11 mouse cellular contexts compared by ENCODE assay signal in genomic region chr11:45959598-45959997, GRCm38 (mm10). TPM values are rescaled to one million over a fixed set of nuclear protein-coding genes. Genes with fewer than 3 reads are reported as not detected.
DNase-seq lines count a peak whose midpoint lies in the region; ATAC-seq lines count a peak whose summit lies in the region.
"Had no signal": no experiment of that assay in that cellular context is flagged by ENCODE, and none has a peak within 500 bp of the region (broad histone marks: within the 10 kb centered on the region; RNA-seq: fewer than 3 reads in every experiment).

No protein-coding gene starts in this region.

- no peak overlapping the region for H3K27ac ChIP-seq in kidney, embryonic 14.5 days (ENCODE audit: low read depth, low read length)
- H3K27ac ChIP-seq: forebrain, embryonic 13.5 days; hindbrain, embryonic 15.5 days had no signal

- WGBS in kidney, embryonic 14.5 days = 83% methylated on average over 3 of the region's 3 CpGs

- H3K4me3 ChIP-seq in kidney, embryonic 14.5 days (ENCODE audit: low read length) = no peak overlapping the region
- H3K4me3 ChIP-seq: forebrain, embryonic 13.5 days; hindbrain, embryonic 15.5 days had no signal

- H3K27me3 ChIP-seq in kidney, embryonic 14.5 days (ENCODE audit: control insufficient read depth, insufficient read depth, low read length) = no peaks in the 10 kb centered on the region
- H3K27me3 ChIP-seq: forebrain, embryonic 13.5 days; hindbrain, embryonic 15.5 days had no signal

- H3K4me1 ChIP-seq in kidney, embryonic 14.5 days (ENCODE audit: control insufficient read depth, insufficient read depth, low read length) = no peaks in the 10 kb centered on the region

- no peak overlapping the region for H3K4me2 ChIP-seq in kidney, embryonic 14.5 days (replicated peaks; ENCODE audit: low read depth, low read length)
- H3K4me2 ChIP-seq: forebrain, embryonic 13.5 days; hindbrain, embryonic 15.5 days had no signal

- no peak for ATAC-seq in CD4-positive, CD25-positive, alpha-beta regulatory T cell, adult 4 months
- ATAC-seq in kidney, embryonic 14.5 days (ENCODE audit: low FRiP score, low TSS enrichment) = no peak
- ATAC-seq: forebrain, embryonic 13.5 days had no signal

- no peak overlapping the region for H3K9ac ChIP-seq in kidney, embryonic 14.5 days (ENCODE audit: low read depth, low read length)
- H3K9ac ChIP-seq: forebrain, embryonic 13.5 days; hindbrain, embryonic 15.5 days had no signal

- H3K9me3 ChIP-seq in kidney, embryonic 14.5 days (ENCODE audit: control insufficient read depth, low read length) = no peaks in the 10 kb centered on the region
- H3K9me3 ChIP-seq: forebrain, embryonic 13.5 days; hindbrain, embryonic 15.5 days had no signal

- peak; percentile 80 for DNase-seq in CD4-positive, CD25-positive, alpha-beta regulatory T cell, adult 2 months (ENCODE audit: low read depth, low spot score)
- peak; percentile 63 to 69 for DNase-seq in kidney, postnatal 4 days
- DNase-seq in kidney, postnatal 14 days = no peak
- DNase-seq in 3T3-L1 (ENCODE audit: low read depth, low spot score) = peak; percentile 54
- peak; percentile 44 for DNase-seq in embryo, embryonic 10.5 days (ENCODE audit: low spot score)
- no peak for DNase-seq in cerebellum, adult 8-10 months
- DNase-seq: cerebellum, adult 11-12 months had no signal

- H3K36me3 ChIP-seq in kidney, embryonic 14.5 days (ENCODE audit: control insufficient read depth, insufficient read depth, low read length) = no peaks in the 10 kb centered on the region
- H3K36me3 ChIP-seq: hindbrain, embryonic 15.5 days had no signal

RNA-seq across cellular contexts. Expression of gene Thg1l, which starts 4.3 kb away (rescaled TPM):
- 10 to 100 TPM in 1 of 2 experiments, 1 to 10 TPM in 1; 8.1 to 11.0 TPM for polyA plus RNA-seq in CD4-positive, CD25-positive, alpha-beta regulatory T cell, adult 4 months (2017; shearing (Covaris generic))
- 15.9 and 16.6 TPM in 2 replicates for polyA plus RNA-seq in kidney, embryonic 14.5 days (2014; fragmentation: Nextera tagmentation; extraction: Ambion mirVana)

RNA-seq across cellular contexts. Expression of gene Lsm11, which starts 14.9 kb away (rescaled TPM):
- 1 to 10 TPM; 1.6 to 2.4 TPM for polyA plus RNA-seq in CD4-positive, CD25-positive, alpha-beta regulatory T cell, adult 4 months (2017; shearing (Covaris generic))
- polyA plus RNA-seq in kidney, embryonic 14.5 days (2014; fragmentation: Nextera tagmentation; extraction: Ambion mirVana) = 6.0 and 8.8 TPM in 2 replicates

RNA-seq across cellular contexts. Expression of gene Sox30, which starts 20.5 kb away (rescaled TPM):
- polyA plus RNA-seq in CD4-positive, CD25-positive, alpha-beta regulatory T cell, adult 4 months (2017; shearing (Covaris generic)) = not detected
- 0.16 TPM in 2 replicates for polyA plus RNA-seq in kidney, embryonic 14.5 days (2014; fragmentation: Nextera tagmentation; extraction: Ambion mirVana)
- polyA plus RNA-seq: forebrain, embryonic 13.5 days had no signal

Comparison
In these comparisons a context has a peak if more than half of its experiments do, and no peak if none do; other contexts are left out.
1. DNase-seq: peak in CD4-positive, CD25-positive, alpha-beta regulatory T cell, adult 2 months (single experiment), kidney, postnatal 4 days (2 of 2), 3T3-L1 (single experiment) and embryo, embryonic 10.5 days (single experiment); none in kidney, postnatal 14 days (single experiment) and cerebellum, adult 8-10 months (single experiment).